Mouse (Mus musculus) T-helper 1 cell (primary cell): ENCODE data around the gene Cyp2b10.

ENCODE experiments used
- in situ Hi-C: fragments of 300-600 bp; cut with MboI, MseI; formaldehyde crosslinking; loops from one replicate; pipeline ENCODE4 v1.15.1; 2025; ENCODE audit warnings: high pct_unique_total_duplicates

Gene Cyp2b10

DNA sequence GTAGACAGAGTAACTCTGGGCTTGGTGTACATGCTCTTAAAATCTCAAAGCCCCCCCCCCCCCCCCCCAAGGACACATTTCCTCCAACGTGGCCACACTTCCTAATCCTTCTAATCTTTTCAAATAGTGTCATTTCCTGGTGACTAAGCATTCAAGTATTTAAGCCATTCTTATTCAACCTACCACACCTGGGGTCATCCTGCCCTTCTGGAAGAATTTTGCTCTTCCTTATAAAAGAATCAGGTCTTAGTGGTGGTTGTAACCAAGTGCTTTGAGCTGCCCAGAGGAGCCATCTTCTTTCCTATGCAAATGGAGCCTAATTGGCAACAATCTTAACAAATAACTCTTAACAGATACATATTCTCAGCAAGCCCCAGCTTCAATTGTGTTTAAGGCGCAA, 12.6 kb downstream of the Cyp2b10 start:
- in situ Hi-C loops, result no loop called here

DNA sequence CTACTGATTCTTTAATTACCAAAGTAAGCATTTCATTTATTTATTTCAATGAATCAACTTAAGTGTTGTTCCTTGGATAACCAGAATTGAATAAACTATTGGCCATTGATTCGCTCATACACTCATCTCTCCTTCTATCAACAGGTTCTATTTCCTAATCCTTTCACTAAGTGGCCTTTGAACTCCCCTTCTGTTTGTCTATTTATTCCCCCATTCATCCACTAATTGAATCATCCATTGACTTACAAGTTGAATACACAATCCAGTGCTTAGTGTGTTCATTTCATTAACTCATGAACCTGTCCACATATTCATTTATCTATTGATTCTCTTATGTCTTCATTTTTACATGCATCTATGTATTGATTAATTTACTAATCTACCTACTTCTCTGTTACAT, 18.7 kb downstream of the Cyp2b10 start:
- in situ Hi-C loops, result loop anchor here (5.0 kb wide), 1 partner anchor 81 kb away; no protein-coding TSS in a partner anchor

DNA sequence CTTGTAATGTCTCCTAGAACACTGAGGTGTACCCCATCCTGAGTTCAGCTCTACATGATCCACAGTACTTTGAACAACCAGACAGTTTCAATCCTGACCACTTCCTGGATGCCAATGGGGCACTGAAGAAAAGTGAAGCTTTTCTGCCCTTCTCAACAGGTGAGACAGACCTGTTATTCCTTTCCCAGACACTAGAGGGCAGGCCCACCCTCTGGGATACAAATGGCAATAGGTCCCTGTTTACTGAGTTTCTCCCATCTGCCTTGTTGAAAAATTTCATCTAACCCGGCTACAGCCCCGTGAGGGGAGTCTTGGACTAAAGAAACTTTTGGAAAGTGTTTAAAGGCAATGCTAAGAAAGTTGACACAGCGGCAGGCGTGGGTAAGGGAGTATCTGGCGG, 19.9 kb downstream of the Cyp2b10 start:
- in situ Hi-C loops, result loop anchor here (5.0 kb wide), 1 partner anchor 80 kb away; no protein-coding TSS in a partner anchor

DNA sequence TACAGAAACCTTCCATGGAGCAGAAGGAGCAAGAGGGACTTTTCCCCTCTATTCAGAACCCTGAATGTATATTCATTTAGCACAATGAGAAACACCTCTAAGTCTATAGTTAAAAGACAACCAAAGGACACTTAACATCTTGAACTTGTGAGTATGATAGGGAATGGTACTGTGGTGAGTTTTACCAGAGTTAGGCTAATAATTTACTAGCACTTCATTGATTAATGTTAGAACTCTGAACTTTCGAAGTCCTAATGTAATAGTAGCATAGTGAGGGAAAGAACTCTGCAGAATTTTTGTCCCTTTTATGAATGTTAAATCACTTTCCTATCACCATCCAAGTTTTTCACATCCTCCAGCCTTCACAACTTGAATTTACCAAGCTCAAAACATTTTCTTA, 22.0 kb downstream of the Cyp2b10 start:
- in situ Hi-C loops, result loop anchor here (5.0 kb wide), 1 partner anchor 78 kb away; no protein-coding TSS in a partner anchor

DNA sequence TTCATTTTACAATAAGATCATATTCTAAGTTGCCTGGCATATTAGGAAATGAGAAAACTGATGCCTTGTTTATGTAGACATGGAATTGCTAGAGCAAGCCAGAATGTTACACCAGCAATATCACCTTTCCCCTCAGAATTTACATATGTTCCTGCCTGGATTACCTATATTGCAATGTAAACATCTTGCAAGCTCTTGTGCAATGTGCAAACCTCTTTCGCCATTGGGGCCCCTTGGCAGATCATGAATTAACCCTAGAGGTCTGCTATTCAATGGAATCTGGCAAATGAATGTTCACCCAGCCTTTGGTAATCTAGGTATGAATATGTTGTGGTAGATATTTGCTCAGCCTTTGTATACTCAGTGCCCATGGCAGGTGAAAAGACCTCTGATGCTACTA, 47.9 kb downstream of the Cyp2b10 start:
- in situ Hi-C loops, result no loop called here
